In genomic region chr7:140127911-140128310, GRCm38 (mm10) we compare ENCODE assay signal across 24 mouse cellular contexts. TPM values are rescaled to one million over a fixed set of nuclear protein-coding genes. Genes with fewer than 3 reads are reported as not detected.
"Had no signal": no experiment of that assay in that cellular context is flagged by ENCODE, and none has a peak within 500 bp of the region (broad histone marks: within the 10 kb centered on the region; RNA-seq: fewer than 3 reads in every experiment).

No protein-coding gene starts in this region.

- H3K36me3 ChIP-seq: midbrain, embryonic 15.5 days had no signal

- DNase-seq: kidney, adult 8-10 months; kidney, postnatal 10 days; kidney, postnatal 36 days; left cerebral cortex, postnatal 4 days; lung, adult 2 months; lung, postnatal 36 days; right cerebral cortex, adult 18-20 months; right cerebral cortex, postnatal 14 days; right cerebral cortex, postnatal 4 days; thymus, adult 2 months; thymus, postnatal 14 days; thymus, postnatal 4 days had no signal

- H3K4me3 ChIP-seq: kidney, embryonic 15.5 days; limb, embryonic 12.5 days; limb, embryonic 15.5 days; liver, embryonic 12.5 days; liver, embryonic 15.5 days; midbrain, embryonic 12.5 days; midbrain, embryonic 15.5 days; neural tube, embryonic 12.5 days; neural tube, embryonic 15.5 days had no signal

- ATAC-seq: liver, embryonic 12.5 days; lung, postnatal 0 days; midbrain, embryonic 15.5 days had no signal

- H3K4me2 ChIP-seq: kidney, embryonic 15.5 days; limb, embryonic 12.5 days; limb, embryonic 15.5 days; midbrain, embryonic 12.5 days; midbrain, embryonic 15.5 days; neural tube, embryonic 12.5 days; neural tube, embryonic 15.5 days had no signal

- H3K9me3 ChIP-seq: kidney, embryonic 15.5 days; limb, embryonic 12.5 days; limb, embryonic 15.5 days; liver, embryonic 12.5 days; liver, embryonic 15.5 days; midbrain, embryonic 12.5 days; midbrain, embryonic 15.5 days; neural tube, embryonic 12.5 days; neural tube, embryonic 15.5 days had no signal

- H3K27me3 ChIP-seq: kidney, embryonic 15.5 days; limb, embryonic 12.5 days; limb, embryonic 15.5 days; liver, embryonic 12.5 days; liver, embryonic 15.5 days; midbrain, embryonic 12.5 days; midbrain, embryonic 15.5 days; neural tube, embryonic 12.5 days; neural tube, embryonic 15.5 days had no signal

- H3K27ac ChIP-seq: kidney, embryonic 15.5 days; limb, embryonic 12.5 days; limb, embryonic 15.5 days; liver, embryonic 12.5 days; liver, embryonic 15.5 days; midbrain, embryonic 12.5 days; midbrain, embryonic 15.5 days; neural tube, embryonic 12.5 days; neural tube, embryonic 15.5 days; stomach, postnatal 0 days had no signal

- H3K9ac ChIP-seq: kidney, embryonic 15.5 days; limb, embryonic 12.5 days; limb, embryonic 15.5 days; liver, embryonic 12.5 days; liver, embryonic 15.5 days; midbrain, embryonic 12.5 days; midbrain, embryonic 15.5 days; neural tube, embryonic 12.5 days; neural tube, embryonic 15.5 days had no signal

RNA-seq across cellular contexts. Expression of gene Sprn, which starts 26.8 kb away (rescaled TPM):
- total RNA-seq: megakaryocyte, adult 5-6 weeks had no signal
- polyA plus RNA-seq: liver, embryonic 12.5 days; liver, embryonic 15.5 days had no signal
